Mouse (Mus musculus) kidney, adult 9 months (tissue): ENCODE measurements at regions not wholly inside any gene's neighbourhood (a gene's known extent, or its start where the extent isn't known, plus 50 kb on each side); places are given as distances from the start of the nearest gene placed in this dataset.

Source experiments
- DNase-seq: peaks from one replicate; pipeline ENCODE4 v3.0.0; 2022

DNA sequence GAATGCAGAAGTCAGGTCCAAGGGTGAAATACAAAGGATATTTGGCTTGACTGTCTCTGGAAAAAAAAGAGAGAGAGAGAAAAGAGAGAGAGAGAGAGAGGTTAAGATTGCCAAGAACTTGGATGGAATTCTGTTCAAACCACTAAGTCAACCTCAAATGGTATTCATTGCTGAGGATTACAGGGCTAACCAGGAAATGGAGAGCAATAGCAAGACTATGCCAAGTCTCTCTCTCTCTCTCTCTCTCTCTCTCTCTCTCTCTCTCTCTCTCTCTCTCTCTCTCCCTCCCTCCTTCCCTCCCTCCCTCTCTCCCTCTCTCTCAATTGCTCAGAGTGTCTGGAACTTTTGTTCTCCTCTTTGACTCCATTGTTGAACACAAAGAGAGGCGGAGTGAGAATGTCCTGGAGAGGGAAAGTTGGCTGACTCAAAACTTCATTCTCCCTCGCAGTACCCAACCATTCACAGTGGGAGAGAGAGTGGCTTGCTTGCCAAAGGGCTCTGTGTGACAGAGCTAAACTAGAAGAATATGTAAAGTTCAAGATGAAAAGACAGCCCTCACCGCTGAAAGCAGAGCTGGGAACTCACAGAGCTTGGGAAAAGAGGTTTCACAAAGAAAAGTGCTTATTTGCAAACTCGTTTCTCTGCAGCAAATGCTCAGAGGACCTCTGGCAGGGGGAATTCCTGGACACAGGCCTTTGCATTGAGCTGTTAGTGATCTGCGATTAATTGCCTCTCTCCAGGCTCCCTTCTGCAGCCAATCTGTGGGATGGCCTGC, 487.1 kb upstream of the Cdh11 start:
- DNase-seq: no peak

DNA sequence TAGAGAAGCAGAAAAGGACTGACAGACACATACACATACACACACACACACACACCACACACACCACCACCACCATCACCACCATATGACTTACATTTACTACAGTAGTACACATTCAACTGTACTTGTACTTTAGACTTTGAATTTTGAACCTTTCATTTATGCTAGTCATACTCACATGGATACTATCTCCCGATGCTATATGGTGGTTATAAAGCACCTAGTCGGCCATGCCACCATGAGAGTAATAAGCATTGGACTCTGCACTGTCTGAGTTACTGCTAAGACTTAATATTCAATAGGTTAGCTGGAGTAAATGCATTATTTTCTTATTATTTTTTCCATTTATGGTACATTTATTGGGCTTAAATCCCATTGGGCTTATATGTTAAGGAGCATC, 488.0 kb upstream of the Cdh11 start:
- DNase-seq: no peak

DNA sequence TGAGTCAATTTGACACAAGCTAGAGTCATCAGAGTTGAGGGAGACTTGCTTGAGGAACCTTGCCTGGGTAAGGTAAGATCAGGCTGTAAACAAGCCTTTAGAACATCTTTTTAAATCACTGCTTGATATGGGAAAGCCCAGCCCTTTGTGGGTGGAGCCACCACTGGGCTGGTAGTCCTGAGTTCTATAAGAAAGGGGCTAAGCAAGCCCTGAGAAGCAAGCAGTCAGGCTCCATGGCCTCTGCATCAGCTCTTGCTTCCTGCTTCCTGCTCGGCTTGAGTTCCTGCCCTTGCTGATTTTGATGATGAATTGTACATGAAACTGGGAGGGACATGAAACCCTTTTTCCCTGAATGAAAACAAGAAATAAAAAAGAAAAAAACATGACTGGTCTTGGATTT, 496.4 kb upstream of the Cdh11 start:
- no peak for DNase-seq

DNA sequence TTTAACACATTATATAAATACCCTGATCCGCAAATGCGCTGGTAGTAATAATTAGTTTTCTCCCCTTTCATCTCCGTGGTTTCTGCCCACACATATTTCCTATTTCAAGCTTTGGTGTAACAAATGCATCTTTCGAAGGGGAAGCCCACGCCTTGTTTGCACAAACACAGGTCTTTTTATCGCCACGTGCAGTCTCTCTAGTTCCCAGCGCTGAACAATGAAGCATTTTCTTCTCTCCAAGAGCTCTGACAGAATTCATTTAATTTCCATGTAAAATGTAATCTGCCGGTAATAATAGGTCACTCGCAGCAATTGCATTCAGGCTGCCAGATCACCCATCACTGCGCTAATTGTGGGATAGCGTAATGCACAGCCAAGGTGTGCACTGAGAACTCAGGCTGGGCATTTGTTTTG, 503.1 kb upstream of the Cdh11 start:
- no peak for DNase-seq

DNA sequence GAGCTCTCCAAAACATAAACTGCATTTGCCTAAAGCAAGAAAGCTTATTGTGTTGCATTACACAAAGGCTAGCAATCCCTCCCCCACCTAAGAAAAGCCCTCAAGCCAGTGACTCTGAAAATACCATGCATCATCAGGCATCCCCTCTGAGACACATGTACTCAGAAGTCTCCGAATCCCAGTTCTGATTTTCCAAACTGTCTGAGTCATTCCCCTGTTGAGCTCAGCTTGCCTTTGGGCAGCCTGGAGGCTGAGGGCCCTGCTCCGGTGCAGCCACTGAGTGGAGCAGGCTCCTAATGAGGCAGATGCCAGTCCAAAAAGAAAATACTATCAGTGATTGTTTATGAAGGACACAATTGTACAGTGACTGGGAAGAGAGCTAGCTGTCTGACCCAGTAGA, 507.5 kb upstream of the Cdh11 start:
- no peak for DNase-seq

DNA sequence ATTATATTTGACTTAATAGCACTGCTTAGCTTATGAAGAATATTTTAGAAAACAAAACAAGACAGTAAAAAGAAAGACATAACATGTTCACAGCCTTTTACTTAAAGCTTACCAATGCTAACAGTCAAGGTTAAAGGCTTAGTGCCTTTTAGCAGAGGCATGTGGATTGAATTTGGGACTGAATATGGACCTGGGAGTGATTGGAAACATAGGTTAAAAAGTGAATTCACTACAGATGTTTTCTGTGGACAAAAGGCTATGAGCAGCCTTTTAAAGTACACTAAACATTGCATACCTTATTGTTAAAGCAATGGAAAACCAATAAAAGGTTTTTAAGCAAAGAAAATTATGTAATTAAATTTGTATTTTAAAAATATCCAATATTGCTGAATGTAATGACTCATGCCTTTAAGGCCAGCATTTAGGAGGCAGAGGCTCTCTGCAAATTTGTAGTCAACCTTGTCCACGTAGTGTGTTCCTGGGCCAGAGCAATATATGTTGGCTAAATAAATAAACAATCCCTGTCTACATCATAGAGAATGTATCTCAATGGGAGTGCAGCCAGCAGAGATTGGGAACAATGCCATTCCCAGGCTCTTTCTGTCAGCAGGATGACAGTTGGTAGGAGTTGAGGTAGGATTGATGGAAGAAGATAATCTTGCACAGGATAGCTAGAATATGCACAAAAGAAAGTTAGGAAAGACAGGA, 521.2 kb upstream of the Cdh11 start:
- DNase-seq: no peak

DNA sequence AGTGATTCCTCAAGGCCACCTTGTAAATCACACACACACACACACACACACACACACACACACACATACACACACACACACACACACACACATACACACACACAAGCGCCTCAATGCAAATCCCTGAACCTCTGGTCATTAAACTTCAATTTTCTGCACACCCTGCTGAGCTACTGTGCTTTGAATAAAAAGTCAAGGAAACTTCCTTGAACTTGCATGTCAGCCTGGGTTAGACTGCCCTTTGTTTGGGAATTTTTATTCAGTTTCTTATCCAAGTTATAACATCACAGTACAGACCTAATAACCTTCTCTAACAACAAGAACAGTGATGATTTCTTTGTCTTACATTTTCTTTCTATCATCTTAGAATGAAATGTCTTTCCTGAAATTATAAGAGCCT, 528.1 kb upstream of the Cdh11 start:
- DNase-seq: no peak

DNA sequence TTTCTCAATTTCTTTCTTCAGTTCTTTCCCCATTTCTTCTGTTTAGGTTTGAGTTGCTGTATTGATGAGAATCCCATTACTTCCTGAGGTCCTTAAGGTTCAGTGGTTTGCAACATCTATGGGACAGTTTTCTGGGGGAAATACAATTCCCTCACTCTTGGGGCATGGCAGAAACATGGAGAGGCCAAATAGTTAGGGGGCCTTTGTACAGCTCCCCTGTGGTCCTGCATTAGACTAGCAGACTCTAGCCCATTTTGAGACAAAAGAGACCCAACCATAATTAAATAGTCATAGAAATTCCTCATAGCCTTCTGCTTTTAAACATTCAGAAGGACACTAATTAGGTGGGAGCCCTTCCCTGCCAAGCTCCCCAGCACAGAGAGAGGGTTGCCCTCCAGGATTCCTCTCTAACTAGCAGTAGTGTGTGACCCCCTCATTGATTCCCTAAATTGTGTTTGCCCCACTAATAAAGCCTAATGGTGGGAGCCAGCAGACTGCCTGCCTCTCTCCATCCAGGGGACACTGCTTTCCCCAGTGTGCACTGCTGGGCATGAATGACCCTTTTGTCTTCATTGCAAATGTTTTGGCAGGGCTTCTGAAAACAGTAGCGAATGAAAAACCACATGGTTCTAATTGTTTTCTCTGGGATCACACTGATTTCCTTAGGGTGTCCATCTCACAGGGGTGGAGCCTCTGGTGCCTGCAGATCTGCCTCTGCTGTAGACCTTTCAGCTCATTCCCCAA, 529.0 kb upstream of the Cdh11 start:
- DNase-seq: no peak

DNA sequence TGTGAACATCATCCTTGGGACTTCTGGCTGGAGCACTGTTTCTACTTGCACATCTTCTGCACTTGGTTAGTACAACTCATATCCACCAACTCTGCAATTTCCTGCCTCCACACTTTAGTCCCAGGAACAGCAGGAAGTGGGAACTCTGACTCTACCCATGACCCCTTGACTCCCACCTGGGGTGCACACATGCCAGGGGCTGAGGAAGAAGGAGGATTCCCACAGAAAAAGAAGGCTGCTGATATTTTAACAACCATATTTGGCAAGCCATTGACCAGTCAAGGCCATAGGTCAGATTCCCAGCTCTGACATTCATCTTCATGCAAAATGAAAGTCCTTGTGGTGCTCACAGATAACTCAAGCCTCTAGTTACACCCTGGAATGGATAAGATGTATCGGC, 530.3 kb upstream of the Cdh11 start:
- DNase-seq: no peak

DNA sequence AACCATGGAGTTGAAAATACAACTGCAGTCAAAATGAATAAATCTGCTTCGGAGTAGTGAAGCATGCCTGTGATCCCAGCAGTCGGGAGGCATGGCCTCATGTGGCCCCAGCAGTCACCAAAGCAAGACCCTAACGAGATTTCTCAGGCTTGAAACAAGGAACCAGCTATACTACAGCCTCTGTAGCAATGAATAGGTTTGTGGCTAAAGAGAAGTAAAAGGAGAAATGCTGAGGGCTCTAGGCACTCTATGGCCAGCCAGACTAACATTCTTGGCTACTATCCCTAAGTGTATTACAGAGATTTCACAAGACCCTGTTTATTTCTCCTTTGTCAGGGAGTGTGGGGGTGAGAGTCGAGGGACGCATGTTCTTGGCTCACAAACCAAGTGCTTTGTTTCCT, 531.2 kb upstream of the Cdh11 start:
- peak; percentile 7 for DNase-seq

DNA sequence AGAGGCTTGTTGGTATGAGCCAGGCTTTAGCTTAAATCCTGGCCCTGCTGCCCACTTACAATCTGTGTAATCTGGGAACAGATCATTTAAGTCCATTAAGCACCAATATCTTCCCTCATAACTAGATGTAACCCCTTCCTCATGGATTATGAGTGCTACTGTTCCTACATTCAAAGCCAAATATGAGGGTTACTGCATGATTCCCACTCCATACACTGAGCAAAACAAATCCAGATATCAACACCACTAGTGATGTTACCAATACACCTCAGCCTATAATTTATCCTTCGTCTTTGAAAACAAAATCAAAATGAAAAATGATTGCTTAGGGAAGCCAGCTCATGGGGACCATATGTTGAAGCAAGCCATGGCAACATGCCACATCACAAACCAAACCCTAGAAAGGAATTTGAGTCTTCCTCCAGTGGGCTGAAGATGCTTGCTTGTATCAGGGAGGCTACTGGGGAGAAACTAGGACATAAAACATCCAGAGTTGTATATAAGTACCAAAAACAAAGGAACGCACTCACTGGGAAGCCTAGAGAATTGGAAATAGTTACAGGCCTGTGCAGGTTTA, 531.8 kb upstream of the Cdh11 start:
- no peak for DNase-seq

DNA sequence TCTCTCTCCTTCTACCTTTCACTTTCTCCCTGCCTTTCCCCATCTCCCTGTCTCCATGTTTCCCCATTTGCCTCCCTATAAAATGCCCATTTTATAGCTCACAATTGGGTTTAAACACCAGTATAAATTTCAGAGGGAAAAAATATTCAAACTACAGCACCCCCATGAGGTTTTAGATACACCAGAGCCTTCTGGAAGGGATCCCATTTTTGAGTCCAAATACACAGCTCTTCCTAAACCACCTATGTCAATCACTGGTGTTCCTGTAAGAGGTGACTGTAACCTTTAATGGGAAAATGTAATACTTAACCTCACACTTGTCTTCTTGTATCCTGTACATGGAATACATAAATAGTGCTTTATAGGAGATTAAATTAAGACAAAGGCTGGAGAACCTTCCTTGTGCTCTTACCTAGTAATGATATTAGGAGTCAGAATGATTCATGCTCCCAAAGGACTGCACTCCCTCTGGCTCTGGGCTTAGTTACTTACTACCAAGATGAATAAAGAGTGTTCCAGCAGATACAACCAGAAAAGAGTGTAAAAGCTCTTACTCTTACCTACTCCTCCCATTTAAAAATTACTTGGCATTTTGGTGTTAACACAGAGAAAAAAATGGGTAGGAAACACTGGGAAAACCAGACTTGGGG, 538.7 kb upstream of the Cdh11 start:
- DNase-seq: no peak

DNA sequence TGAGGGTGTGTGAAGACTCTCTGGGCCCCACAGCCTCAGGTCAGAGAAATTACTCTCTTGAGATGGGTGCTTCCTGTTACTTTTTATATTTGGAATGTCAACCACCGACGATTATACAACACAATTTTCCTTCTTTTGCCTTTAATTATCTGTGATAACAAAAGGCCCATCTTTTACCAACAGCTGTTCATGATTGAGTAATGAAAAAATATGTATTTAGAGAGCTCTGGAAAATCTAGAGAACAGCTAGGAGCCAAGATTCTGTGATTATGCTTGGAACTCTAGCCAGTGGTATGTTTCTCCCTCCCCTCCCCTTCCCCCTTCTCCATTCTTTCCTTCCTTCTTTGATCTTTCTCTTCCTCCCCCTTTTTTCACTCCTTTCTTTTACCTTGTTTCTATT, 546.0 kb upstream of the Cdh11 start:
- DNase-seq: no peak

DNA sequence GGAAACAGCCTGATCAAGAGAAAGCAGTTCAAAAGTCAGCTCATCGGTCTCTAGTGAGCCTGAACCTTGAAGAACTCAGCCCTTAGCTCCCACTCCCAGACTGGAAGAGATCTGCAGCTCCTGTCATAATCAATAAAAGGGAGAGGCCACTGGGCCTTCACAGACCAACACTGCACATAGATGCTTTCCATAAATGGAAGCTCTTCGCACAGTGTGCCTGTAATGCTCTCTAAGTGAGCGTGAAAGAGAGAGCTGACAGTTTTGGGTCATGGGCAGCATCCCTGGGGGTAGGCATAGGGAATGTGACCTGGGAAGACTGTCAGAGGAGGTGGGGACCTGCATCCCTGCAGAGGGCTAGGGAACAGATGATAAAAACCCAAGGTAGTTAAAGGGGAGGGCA, 551.9 kb upstream of the Cdh11 start:
- DNase-seq: no peak

DNA sequence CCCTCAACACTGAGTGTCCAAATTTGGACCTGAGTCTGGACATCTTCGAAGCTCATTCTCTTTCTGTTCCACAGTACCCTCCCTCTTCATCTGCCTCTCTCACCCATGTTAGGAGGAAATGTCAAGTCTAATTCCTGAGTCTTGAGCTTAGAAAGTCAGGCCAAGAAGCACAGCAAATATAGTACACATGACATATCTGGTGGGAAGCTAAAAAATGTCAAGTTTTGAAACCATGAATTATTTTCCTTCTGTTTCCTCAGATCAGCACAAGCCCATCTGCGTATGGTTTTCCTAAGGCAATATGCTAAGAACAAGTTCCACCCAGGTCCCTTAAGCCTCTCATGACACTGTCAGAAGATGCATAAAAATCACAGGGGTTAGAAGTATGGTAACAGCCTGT, 553.6 kb upstream of the Cdh11 start:
- DNase-seq: no peak

DNA sequence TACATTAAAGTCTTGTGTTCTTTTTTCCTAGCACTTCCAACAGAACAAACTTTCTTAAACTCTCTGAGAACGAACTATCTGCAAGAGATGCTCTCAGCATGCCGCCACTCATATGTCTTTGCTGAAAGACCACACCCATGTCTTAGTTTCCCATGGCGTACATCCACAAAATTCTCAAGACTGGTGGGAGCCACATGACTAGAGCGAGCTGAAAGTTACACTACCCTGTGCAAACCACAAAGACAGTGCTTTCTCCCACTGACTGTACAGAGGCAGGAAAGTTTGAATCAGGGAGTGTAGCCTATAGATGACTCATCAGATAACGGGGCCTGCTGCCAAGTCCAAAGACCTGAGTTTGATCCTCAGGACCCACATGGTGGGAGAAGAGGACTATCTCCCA, 554.5 kb upstream of the Cdh11 start:
- DNase-seq: no peak

DNA sequence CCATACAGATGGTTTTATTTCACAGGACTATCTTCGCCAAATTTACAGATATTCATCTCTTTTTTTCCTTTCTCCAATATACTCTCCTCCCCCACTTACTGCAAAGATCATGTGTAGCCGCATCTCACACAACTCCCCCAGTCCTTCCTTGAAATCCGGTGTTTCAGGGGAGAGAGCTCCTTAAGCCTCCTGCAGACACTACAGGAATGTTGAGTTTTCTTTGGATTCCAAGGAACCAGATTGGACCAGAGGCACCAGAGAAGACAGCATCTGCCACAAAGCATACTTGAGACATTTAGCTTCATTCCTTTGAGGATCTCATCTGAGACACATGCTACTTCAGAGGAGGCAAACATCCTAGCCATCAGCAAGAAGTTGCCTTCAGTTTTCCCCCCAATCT, 558.4 kb upstream of the Cdh11 start:
- no peak for DNase-seq

DNA sequence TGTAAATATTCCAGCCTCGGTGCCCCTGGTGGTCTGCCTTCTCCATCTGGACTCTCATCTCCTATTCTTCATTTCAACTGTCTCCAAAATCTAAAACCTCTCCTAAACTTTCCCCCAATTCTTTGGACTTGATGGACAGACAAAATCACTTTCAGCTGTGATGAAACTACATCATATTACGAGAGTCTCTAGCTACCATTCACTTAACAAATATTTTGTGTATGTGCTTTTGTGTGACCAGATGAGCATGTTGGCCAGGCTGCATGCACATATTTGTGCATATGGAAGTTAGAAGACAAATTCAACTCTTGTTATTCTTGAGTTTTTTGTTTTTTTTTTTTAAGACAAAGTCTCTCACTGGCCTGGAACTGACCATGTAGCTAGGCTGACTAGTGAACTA, 559.4 kb upstream of the Cdh11 start:
- no peak for DNase-seq

DNA sequence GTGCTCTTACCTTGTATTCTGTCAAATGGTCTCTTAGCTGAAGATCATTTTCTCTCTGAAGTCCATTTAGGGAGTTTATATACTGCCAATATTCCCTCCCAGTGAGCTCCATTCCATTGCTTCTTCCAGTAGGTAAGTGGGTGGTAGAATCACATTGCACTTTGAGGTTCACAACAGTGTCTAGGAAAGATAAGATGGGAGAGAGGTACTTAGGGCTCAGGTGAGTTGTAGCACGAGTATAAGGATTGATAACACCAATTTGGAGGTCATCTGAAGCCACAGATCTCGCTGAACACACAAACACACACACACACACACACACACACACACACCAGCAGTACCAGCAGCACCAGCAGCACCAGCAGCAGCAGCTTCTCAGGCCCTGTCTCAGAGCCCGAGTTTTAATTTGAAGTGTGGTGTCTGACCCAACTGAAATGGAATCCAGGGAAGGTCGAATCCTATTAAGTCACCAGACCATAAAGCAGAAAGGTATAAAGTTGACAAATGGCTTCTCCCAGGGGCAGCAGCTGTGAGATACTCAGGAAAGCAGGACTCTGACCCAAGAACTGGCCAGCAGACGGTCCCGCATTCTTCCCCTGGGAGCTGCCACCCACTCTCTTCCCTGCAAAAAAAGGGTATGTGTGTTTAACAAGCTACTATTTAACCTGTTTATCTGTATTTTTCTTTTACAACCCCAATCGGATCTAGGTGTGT, 561.9 kb upstream of the Cdh11 start:
- DNase-seq: no peak

DNA sequence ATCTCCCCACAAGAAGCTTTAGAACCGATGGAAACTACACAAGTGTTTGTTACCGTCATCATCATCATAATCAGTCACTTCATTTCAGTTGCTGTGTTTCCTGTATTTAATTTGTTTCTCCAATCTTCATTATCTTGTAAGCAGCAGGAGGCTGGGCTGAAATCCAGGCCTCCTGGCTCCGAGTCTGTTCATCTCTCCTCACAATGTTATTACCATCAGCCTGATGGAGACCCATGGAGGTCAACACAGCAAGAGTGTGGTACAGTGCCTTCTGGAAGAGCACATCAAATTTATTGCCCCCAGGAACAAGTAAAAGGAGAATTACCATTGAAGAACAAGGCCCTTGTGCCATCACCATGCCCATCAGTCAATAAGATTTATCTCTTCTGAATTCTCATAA, 576.3 kb upstream of the Cdh11 start:
- DNase-seq: no peak

DNA sequence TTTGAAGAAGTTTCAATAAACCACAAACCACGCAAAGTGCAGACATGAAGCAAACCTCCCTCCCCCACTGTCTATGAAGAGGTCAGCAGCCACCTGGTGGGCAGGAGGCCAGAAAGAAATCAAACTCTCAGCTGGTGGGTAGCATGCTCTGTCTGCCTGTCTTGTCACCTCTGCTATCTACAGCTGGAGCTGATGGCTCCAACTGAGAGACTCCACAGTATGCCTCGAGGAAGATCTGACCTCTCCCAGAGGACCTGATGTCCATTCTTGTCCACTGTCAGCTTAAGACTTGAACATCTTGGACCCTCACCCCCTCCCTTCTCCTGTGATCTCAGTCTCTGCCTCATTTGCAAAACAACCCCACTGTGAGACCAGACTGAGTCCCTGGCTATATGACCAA, 585.0 kb upstream of the Cdh11 start:
- no peak for DNase-seq

DNA sequence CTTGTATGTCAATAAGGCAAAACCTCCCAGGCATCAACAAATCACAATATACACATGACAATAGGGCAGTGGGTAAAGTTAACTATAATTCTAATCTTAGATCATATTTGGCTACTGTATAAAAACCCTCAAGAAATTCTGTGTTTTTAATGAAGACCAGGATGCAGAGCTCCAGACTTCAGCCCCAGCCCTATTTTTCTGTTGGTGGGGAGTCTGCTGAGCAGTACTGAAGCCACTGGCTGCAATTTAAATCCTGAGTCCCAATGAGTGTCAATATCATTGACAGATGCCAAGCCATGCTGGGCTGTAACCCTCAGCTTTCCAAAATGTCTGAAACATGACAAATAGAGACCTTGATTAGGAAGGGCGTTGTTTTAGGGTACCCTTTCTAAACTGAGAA, 587.6 kb upstream of the Cdh11 start:
- no peak for DNase-seq

DNA sequence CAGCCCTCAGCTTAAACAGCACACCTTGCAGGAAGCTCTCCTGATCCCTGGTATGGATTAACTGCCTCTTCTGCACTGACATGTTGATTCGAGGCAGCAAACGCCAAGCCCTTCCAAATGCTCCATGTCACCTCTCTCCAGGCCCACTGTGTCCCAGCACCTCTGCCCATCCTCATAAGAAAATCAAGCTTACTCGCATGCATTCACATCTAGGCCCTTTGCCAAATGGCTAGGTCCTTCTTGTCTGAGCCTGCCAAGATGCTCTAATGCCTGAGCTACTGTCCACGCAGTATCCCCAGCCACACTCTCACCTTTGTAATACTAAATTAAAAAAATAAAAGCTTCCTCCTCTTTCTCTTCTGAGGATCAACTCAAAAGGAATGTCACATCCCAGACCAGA, 588.7 kb upstream of the Cdh11 start:
- DNase-seq: no peak
